Mouse (Mus musculus) ovary, postnatal 36 days (tissue): ENCODE results near the gene Gm8374.
"Not testable (repeated sequence)": the region's sequence is repeated elsewhere in the genome, so short reads cannot be mapped to it uniquely, and the experiment has no call there.

Experiments used
- DNase-seq: peaks from one replicate; pipeline ENCODE4 v3.0.0; 2022; ENCODE audit warnings: low spot score, mixed read lengths

Gm8374 gene

GRCm38 (mm10) chr14:7365034-7365433 lies at the start of gene Gm8374:
TSS of gene Gm8374 (minus strand) at chr14:7365134.
- not testable (repeated sequence) for DNase-seq

DNA sequence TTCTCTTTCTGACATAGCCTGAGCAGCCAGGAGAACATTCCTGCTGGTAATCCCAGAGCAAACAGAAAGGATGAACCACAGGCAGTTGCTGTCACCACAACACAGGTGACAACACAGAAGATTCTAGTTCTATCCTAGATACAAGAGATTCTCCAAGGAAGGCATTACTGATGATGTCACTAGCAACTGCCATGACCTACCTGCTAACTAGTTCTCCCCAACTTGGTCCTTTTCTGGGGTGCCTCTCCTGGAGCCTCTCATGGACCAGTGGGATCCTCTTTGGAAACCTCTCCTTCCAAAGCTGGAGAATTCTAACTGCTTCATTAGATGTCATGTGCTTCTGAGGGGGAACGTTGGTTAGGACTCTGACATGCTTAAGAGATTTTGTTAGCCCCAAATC lies 32.6 kb downstream of the Gm8374 start, which contains the start of gene Gm5797:
TSS of gene Gm5797 (minus strand) at position 101 of the 400 bp plus-strand sequence.
- DNase-seq, result not testable (repeated sequence)

DNA sequence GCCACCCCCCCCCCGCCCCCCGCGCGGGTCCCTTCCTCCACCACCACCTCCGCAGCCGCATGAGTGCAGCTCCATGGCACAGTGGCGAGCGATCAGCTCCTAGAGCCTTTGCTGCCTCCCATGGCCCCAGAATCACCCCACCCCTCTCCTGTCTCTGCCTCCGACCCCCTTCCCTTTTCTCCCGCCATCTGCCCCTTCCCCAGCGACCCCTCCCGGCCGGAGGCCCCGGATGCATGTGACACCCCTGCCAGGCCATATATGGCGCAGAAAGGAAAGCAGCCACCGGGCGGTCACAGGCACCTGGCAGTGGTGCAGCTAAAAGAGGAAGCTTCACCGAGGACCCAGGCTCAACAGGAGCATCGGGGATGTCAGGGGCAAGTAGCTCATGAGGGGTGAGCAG lies 49.8 kb downstream of the Gm8374 start:
- peak; percentile 1 for DNase-seq

GRCm38 (mm10) chr14:7314661-7315060 lies 50.3 kb downstream of the Gm8374 start, which contains the start of gene Gm3739:
TSS of gene Gm3739 (minus strand) at chr14:7315049.
- peak; percentile 2 for DNase-seq
